Mouse (Mus musculus): ENCODE measurements around the gene Rab25. TPM values are rescaled to one million over a fixed set of nuclear protein-coding genes. Genes with fewer than 3 reads are reported as not detected.

Rab25 gene
- total and polyA plus RNA-seq, 3 experiments: 0.67 to 1.6 TPM; not detected in 1

GRCm38 (mm10) chr3:88526157-88527131 is 21.7 kb downstream of the Rab25 start:
- peaks cover 64% of the 10 kb centered on the region for H3K36me3 ChIP-seq (replicated peaks)
- TF ChIP-seq GATA1 (IDR thresholded peaks at IDR 0.05; ENCODE audit: borderline replicate concordance, low read length) (no peak), POLR2AphosphoS5 (IDR thresholded peaks at IDR 0.05; ENCODE audit: insufficient replicate concordance, low read depth, low read length) (no peak), CTCF (IDR thresholded peaks at IDR 0.05; ENCODE audit: low read depth, low read length) (peak; percentile 98), GATA2 (IDR thresholded peaks at IDR 0.05; ENCODE audit: borderline replicate concordance, low read depth, low read length) (no peak), TAL1 (conservative IDR thresholded peaks at IDR 0.05; ENCODE audit: low read depth, low read length) (no peak)
- H3K4me1 ChIP-seq (ENCODE audit: insufficient read depth, low read depth, low read length): peaks cover 52% of the 10 kb centered on the region
- ATAC-seq (ENCODE audit: extremely low read depth, insufficient number of reproducible peaks, low FRiP score, poor library complexity, severe bottlenecking): peak; percentile 78
- no peak overlapping the region for H3K4me3 ChIP-seq (ENCODE audit: low read depth, low read length)
- no peaks in the 10 kb centered on the region for H3K9me3 ChIP-seq (replicated peaks)
- no peaks in the 10 kb centered on the region for H3K27me3 ChIP-seq (ENCODE audit: insufficient read depth, low read length)
- peak; percentile 83 for DNase-seq (ENCODE audit: low spot score)

- no peak for TF ChIP-seq GATA1 (IDR thresholded peaks at IDR 0.05; ENCODE audit: borderline replicate concordance, low read length)
- no peak for TF ChIP-seq GATA2 (IDR thresholded peaks at IDR 0.05; ENCODE audit: borderline replicate concordance, low read depth, low read length)
- no peak for TF ChIP-seq POLR2AphosphoS5 (IDR thresholded peaks at IDR 0.05; ENCODE audit: insufficient replicate concordance, low read depth, low read length)
- TF ChIP-seq CTCF (IDR thresholded peaks at IDR 0.05; ENCODE audit: low read depth, low read length): no peak
- TF ChIP-seq TAL1 (conservative IDR thresholded peaks at IDR 0.05; ENCODE audit: low read depth, low read length): no peak
- H3K4me3 ChIP-seq (ENCODE audit: low read depth, low read length): no peak overlapping the region
- no peaks in the 10 kb centered on the region for H3K27me3 ChIP-seq (ENCODE audit: insufficient read depth, low read length)
- H3K9me3 ChIP-seq (replicated peaks): no peaks in the 10 kb centered on the region
- no peak for DNase-seq (ENCODE audit: low spot score)
- no peak for ATAC-seq (ENCODE audit: extremely low read depth, insufficient number of reproducible peaks, low FRiP score, poor library complexity, severe bottlenecking)
- peaks cover 50% of the 10 kb centered on the region for H3K4me1 ChIP-seq (ENCODE audit: insufficient read depth, low read depth, low read length)
- peaks cover 64% of the 10 kb centered on the region for H3K36me3 ChIP-seq (replicated peaks)
Measured at GRCm38 (mm10) chr3:88525021-88525420, 23.1 kb downstream of the Rab25 start.

GRCm38 (mm10) chr3:88523027-88523426 is 25.1 kb downstream of the Rab25 start:
- no peak for DNase-seq (ENCODE audit: low spot score)
- Histone ChIP-seq H3K4me1 (ENCODE audit: insufficient read depth, low read depth, low read length) (peaks cover 43% of the 10 kb centered on the region), H3K36me3 (replicated peaks) (peaks cover 50% of the 10 kb centered on the region), H3K9me3 (replicated peaks) (no peaks in the 10 kb centered on the region), H3K27me3 (ENCODE audit: insufficient read depth, low read length) (no peaks in the 10 kb centered on the region; the same call in 1 of the 2 replicates), H3K4me3 (ENCODE audit: low read depth, low read length) (no peak overlapping the region)
- no peak for TF ChIP-seq GATA2 (IDR thresholded peaks at IDR 0.05; ENCODE audit: borderline replicate concordance, low read depth, low read length)
- TF ChIP-seq POLR2AphosphoS5 (IDR thresholded peaks at IDR 0.05; ENCODE audit: insufficient replicate concordance, low read depth, low read length): no peak
- no peak for TF ChIP-seq GATA1 (IDR thresholded peaks at IDR 0.05; ENCODE audit: borderline replicate concordance, low read length)
- no peak for TF ChIP-seq CTCF (IDR thresholded peaks at IDR 0.05; ENCODE audit: low read depth, low read length)
- TF ChIP-seq TAL1 (conservative IDR thresholded peaks at IDR 0.05; ENCODE audit: low read depth, low read length): no peak
- no peak for ATAC-seq (ENCODE audit: extremely low read depth, insufficient number of reproducible peaks, low FRiP score, poor library complexity, severe bottlenecking)

GRCm38 (mm10) chr3:88521803-88522331 is 26.2 kb downstream of the Rab25 start:
- H3K36me3 ChIP-seq (replicated peaks): peaks cover 41% of the 10 kb centered on the region
- DNase-seq (ENCODE audit: low spot score) (peak; percentile 78), ATAC-seq (ENCODE audit: extremely low read depth, insufficient number of reproducible peaks, low FRiP score, poor library complexity, severe bottlenecking) (no peak)
- TF ChIP-seq TAL1 (conservative IDR thresholded peaks at IDR 0.05; ENCODE audit: low read depth, low read length): no peak
- no peak for TF ChIP-seq GATA2 (IDR thresholded peaks at IDR 0.05; ENCODE audit: borderline replicate concordance, low read depth, low read length)
- TF ChIP-seq CTCF (IDR thresholded peaks at IDR 0.05; ENCODE audit: low read depth, low read length): peak; percentile 95
- H3K27me3 ChIP-seq (ENCODE audit: insufficient read depth, low read length): no peaks in the 10 kb centered on the region; the same call in 1 of the 2 replicates
- H3K9me3 ChIP-seq (replicated peaks): no peaks in the 10 kb centered on the region
- H3K4me3 ChIP-seq (ENCODE audit: low read depth, low read length): no peak overlapping the region
- peaks cover 33% of the 10 kb centered on the region for H3K4me1 ChIP-seq (ENCODE audit: insufficient read depth, low read depth, low read length)

GRCm38 (mm10) chr3:88521156-88521555 is 26.9 kb downstream of the Rab25 start:
- Histone ChIP-seq H3K9me3 (replicated peaks) (no peaks in the 10 kb centered on the region), H3K4me3 (ENCODE audit: low read depth, low read length) (no peak overlapping the region), H3K4me1 (ENCODE audit: insufficient read depth, low read depth, low read length) (peaks cover 32% of the 10 kb centered on the region), H3K36me3 (replicated peaks) (peaks cover 39% of the 10 kb centered on the region), H3K27me3 (ENCODE audit: insufficient read depth, low read length) (no peaks in the 10 kb centered on the region; the same call in 1 of the 2 replicates)
- DNase-seq (ENCODE audit: low spot score) (no peak), ATAC-seq (ENCODE audit: extremely low read depth, insufficient number of reproducible peaks, low FRiP score, poor library complexity, severe bottlenecking) (no peak)
- TF ChIP-seq CTCF (IDR thresholded peaks at IDR 0.05; ENCODE audit: low read depth, low read length) (no peak), POLR2AphosphoS5 (IDR thresholded peaks at IDR 0.05; ENCODE audit: insufficient replicate concordance, low read depth, low read length) (no peak), TAL1 (conservative IDR thresholded peaks at IDR 0.05; ENCODE audit: low read depth, low read length) (no peak)

- ATAC-seq (ENCODE audit: extremely low read depth, insufficient number of reproducible peaks, low FRiP score, poor library complexity, severe bottlenecking): no peak
- H3K36me3 ChIP-seq (replicated peaks): peaks cover 31% of the 10 kb centered on the region
- peaks cover 34% of the 10 kb centered on the region for H3K4me1 ChIP-seq (ENCODE audit: insufficient read depth, low read depth, low read length)
- TF ChIP-seq GATA1 (IDR thresholded peaks at IDR 0.05; ENCODE audit: borderline replicate concordance, low read length) (no peak), GATA2 (IDR thresholded peaks at IDR 0.05; ENCODE audit: borderline replicate concordance, low read depth, low read length) (no peak), TAL1 (conservative IDR thresholded peaks at IDR 0.05; ENCODE audit: low read depth, low read length) (no peak), CTCF (IDR thresholded peaks at IDR 0.05; ENCODE audit: low read depth, low read length) (no peak), POLR2AphosphoS5 (IDR thresholded peaks at IDR 0.05; ENCODE audit: insufficient replicate concordance, low read depth, low read length) (no peak)
- no peak overlapping the region for H3K4me3 ChIP-seq (ENCODE audit: low read depth, low read length)
- H3K9me3 ChIP-seq (replicated peaks): no peaks in the 10 kb centered on the region
- H3K27me3 ChIP-seq (ENCODE audit: insufficient read depth, low read length): no peaks in the 10 kb centered on the region; the same call in 1 of the 2 replicates
- DNase-seq (ENCODE audit: low spot score): no peak
Measured at GRCm38 (mm10) chr3:88520078-88520477, 28.0 kb downstream of the Rab25 start.
